Mouse (Mus musculus) 3134 (cell line): Measurements from ENCODE around the gene Ralb.

Experiments
- DNase-seq: peaks from one replicate; pipeline ENCODE4 v3.0.0-alpha.2; 2011; ENCODE audit warnings: low spot score; ENCODE audit not compliant: insufficient read length; ENCODE audit errors: extremely low read depth

Gene Ralb

DNA sequence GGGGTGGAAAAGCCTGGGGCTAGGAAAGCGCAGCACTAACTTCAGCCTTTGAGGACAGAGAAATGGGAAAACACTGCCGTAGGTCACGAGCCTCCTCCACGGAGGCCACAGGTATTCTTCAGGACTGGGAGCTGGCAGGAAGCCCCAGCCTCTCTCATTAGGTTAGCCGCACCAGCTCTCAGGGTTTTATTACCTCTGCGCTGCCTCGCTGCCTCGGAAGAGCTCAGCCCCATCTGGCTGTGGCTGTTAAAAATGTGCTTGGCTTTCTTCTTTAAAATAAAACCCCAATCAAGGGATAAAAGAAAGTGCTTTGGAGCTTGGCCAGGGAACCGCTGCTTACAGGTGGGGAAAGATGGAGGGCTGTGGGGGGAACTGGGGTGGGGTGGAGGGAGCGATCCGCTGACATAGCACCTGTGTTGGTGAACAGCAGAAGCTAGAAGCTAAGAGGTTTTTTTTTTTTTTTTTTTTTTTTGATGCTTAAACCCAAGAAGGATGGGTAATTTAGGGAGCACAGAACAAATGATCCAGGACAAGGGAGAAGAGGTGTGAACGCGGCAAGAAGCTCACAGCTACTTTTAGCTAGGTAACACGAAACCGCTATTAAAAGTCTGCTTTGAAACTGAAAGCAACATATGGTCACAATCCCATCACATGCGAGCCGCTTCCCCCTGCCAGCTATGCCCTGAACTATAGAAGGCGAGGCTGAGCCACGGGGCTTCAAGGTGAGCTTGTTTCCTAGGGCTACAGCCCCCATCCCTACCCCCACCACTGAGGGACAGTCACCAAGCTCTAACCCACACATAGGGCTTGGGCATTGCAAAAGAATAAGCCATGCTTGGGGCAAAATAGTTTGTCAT, 47.7 kb downstream of the Ralb start:
- no peak for DNase-seq

DNA sequence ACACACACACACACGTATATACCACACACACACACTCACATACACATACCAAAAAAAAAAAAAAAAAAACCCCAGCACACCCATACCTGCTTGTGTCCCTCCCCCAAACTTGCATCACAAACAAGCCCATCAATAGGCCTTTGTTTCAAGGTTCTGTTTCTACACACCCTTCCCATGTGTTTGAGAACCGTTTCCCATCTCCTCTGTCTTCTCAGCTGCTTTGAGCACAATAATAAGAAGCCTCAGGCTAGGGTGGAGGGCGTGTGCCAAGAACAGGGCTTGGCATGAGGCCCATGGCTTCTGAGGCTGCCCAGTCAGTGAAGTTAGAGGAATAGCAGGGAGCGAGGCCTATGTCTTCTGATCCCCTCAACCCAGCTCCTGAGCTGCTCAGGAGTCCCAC, 50.9 kb downstream of the Ralb start:
- peak; percentile 64 for DNase-seq

DNA sequence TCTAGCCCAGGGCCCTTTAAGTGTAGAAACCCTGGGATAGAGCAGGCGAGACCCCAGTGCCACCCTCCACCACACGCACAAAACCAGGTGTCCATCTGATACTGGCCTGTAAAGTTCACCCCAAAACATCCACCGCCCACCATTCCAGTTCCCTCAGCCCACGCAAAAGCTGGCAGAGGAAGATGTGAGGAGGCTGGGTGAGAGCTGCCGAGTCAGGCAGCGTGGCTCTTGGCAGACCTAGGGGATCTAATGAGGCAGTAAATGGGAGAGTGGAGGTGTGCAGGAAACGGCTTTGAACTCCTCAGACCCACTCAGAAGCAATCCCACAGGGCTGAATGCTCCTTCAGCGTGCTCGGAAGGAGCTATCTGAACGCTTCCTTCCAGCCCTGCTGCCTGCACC, 53.2 kb downstream of the Ralb start:
- DNase-seq = no peak

DNA sequence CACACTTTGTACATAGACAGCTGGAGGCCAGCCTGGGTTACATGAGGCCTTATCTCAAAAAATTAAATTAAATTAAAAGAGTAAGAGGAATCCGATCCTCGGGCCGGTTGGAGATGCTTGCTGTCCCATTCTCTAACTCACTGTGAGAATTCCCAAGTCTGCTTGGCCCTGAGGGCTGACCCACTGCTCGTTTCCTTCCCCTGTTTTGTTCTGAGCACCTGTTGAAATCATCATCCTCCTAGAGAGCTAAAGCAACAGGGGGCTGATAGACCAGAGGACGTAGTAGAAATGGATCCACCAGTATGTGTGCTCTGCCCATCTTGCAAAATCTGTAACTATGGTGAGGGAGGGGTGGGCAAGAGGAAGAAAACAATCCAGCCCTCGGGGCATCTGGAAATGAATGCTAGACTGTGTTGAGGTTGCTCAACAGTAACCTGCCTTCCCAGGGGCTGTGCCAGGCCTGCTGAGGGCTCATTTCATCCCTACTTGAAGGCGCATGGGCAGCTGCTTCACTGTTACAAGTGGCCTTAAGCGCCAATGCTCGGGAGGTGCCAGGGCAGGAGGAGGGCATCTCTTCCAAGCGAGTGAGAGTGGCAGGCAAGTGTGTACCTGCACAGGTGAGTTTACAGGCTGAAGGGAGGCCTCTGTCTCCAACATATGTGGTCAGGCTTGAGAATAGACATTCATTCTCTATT, 53.8 kb downstream of the Ralb start:
- DNase-seq = no peak

DNA sequence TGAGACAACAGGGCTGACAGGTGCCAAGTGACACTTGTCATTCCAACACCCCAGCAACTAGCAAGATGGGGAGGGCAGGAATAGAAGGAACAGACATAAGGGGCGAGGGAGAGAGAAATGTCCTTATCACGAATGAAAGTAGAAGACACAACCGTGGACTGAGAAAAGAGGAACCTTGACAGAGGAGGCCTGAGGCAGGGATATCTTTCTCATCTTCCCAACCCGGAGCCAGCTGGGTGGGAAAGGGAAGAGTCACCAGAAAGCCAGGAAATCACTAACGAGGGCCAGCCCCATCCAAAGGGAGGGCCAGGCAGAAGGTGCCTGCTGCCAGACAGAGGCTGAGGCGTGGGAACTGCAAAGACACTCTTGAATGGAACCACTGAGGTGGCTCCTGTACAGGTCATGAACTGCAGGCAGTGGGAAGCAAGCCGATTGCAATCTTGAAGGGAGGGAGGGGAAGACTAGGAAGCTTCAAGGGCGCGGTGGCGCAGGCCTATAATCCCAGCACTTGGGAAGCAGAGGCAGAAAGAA, 57.8 kb downstream of the Ralb start:
- no peak for DNase-seq

DNA sequence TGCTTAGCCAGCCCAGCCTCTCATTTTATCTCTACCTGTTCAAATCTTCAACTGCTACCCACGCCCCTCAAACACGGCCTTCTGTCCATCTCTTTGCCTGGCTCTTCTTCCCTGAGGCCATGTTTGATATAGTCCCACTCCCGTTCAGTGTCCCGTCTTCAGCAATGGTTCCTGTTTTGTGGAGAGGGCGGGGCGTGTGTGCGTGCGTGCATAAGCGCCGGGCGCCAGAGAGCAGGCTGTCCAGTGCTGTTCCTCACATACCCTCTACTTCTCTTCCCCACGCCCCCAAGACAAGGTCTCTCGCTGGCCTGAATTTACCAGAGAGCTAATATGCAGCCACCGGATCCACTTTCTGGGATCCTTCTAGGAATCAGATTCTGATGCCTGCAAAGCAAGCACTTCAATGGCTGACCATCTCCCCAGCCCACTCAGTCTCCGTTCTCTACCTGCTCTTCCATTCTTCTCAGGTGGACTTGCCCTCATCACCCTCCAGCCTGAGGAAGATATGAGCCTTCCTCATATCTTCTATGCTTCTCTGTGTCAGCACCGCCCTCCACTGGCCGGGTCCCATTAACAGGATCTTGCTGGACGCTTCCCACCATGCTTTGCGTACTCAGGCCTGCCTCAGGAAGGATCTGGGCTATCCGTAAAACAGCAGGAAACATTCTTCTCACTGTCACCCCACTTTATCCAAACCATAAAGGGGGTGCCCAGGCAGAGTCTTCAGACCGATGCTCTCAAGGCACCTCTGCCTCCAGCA, 60.8 kb downstream of the Ralb start:
- DNase-seq = no peak

DNA sequence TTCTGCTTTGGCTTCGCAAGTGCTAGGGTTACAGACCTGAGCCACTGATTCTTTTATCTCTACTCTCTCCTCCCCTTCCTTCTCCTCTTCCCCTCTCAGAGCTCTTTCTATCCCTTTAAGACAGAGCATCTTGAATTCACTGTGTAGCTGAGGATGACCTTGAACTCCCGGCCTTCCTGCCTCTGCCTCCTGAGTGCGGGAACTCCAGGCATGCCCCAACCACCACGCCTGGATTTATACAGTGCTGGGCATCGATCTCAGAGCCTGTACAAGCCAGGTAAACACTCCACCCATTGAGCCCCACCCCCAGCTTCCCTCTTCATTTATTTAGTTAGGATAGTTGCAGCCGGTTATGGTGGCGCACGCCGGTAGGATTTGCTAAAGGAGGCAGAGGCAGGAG, 61.7 kb downstream of the Ralb start:
- no peak for DNase-seq

DNA sequence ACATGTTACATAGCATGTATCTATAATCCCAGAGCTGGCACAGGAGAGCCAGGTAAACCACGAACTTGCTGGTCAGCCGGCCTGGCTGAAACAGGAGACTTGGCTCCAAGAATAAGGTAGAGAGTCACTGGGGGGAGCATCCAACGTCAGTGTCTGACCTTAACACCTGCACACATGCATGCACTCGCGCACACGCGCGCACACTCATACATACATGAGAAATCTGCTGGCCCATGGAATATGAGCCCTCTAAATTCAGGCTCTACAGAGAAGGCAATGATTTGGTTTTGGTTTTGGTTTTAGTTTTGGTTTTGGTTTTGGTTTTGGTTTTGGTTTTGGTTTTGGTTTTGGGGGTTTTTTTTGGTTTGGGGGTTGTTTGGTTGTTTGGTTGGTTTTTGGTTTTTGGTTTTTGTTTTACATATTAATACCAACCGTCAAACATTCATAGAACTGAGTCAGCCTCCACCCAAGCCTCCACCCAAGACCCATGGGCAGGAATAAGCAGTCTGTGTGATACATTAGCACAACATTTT, 66.4 kb downstream of the Ralb start:
- no peak for DNase-seq

DNA sequence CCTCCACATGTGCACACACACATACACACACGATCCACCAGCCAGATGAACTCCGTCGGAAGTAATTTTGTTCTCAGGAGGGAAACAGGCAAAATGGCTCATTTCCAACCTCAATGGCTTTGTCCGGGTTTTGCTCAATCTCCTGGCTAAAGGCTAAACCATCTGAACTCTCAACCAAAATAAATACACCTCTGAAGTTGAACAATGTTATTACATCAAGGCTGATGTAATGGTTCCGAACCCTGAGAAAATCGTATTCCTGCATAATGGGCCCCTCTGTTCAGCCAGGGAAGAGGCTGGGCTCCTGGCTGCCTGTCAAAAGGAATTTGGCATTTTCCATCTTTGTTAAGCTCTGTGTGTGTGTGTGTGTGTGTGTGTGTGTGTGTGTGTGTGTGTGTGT, 67.2 kb downstream of the Ralb start:
- DNase-seq = no peak

DNA sequence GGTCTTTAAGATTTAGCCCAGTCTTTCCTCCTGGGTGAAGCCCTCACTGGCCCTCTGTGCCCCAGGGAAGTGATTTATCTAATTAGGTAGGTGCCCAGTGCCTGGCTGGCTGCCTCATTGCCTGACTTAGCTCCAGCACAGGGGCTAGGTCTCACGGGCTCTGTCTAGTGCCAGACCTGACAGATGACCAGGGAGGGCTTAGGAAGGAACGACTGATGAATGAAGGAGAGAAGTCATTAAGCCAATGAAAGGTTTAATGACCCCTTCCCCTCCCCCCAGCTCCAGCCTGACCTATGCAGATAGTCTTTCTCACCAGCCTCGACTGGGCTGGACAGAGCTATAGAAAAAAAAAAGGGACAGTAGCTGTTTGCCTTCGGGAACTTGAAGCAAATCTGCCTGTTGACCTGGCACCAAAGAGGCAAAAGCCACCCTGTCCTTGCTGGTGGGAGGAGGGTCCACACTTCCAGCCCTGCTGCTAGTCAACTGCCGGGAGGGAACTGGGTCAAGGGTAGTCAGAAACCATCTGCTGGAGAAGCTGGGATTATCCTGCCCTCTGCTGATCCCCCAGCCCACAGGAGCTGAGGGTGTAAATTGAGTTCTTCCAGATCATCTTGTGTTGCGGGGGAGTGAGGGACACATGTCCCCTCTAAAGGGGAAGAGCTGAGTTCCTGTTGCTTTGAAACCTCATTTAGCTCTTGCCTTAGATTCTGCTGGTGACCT, 80.3 kb downstream of the Ralb start:
- DNase-seq = no peak

DNA sequence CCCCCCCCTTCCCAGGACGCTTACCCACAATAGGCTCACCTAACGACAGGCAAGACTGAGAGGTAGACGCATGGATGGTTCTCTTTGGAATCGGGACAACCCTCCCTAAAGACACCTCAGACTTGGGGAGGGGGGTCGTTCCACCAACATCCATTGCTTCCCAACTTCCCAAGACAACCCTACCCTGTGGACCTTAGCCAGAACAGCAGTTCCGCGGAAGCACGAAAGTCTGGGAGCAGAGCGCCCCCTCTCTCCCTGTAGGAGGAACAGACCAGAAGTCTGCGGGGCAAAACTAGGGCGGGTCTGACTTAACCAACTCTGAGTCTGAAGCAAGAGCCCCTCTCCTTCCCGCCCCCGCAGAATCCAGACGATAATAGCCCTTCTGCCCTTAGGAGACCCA, 81.1 kb downstream of the Ralb start:
- no peak for DNase-seq

DNA sequence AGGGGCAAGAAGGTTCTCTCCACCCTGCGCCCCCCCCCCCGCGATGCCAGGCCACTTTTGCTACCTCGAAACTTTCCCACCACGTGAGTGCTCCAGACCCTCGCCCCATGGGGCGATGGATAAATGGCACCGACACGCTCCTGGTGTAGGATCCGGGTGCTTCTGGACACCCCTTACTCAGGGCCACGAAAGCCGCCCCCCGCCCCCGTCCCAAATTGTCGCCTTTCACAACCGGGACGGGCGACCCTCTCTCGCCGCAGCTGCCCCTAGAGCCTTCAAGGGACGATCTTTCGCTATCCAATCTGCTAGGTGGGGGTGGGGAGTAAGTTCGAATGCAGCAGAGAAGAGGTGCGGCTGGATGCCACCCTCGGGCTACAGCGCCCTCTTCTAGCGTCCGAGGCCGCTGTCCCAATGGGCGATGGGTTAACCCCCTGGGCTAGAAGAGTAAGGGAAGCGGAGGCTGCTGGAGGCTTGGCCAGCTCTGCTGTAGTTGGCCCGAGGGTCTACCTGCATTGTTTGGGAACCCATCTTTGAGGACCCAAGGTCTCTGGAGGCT, 82.1 kb downstream of the Ralb start:
- DNase-seq = peak; percentile 54

DNA sequence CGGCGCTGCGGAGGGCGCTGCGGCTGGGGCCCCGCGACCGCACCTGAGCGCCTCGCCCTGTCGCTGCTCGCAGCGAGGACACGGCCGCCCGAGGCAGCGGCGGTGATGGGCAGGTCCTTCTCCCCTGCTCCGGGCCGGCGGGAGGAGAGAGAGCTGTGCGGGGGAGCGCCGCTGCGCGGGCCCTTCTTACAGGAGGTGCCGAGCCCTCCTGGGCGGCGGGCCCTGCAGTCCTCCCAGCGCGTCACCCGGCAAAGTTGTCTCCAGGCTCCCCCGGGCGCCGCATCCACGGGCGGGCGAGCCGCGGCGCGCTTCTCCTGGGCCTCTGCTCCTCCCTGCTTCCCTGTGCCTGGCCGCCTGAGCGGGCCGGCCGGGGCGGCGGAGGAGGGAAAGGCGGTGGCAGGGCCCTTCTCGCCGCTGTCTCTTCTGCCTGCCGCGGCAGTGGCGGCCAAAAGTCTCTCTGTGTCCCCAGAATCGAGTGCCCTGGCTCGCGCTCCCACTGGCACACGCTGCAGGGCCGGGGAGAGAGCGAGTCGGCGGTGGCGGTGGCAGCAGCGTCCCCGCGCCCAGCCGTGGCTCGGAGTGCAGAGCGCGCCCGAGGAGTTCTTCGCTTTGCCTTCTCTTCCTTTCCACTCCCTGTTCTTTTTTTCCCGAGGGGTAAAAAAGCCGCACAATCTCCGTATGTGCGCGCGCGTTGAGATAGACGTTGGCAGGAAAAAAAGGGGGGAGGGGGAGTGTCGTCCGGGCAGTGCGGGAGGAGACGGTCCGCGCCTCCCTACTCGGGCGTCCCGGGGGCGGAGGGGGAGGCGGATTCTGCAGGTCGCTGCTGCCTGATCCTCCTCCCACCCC, 82.8 kb downstream of the Ralb start, which contains the start of gene Inhbb:
TSS of gene Inhbb (minus strand) at position 673 of the 846 bp plus-strand sequence.
- peak; percentile 59 for DNase-seq

DNA sequence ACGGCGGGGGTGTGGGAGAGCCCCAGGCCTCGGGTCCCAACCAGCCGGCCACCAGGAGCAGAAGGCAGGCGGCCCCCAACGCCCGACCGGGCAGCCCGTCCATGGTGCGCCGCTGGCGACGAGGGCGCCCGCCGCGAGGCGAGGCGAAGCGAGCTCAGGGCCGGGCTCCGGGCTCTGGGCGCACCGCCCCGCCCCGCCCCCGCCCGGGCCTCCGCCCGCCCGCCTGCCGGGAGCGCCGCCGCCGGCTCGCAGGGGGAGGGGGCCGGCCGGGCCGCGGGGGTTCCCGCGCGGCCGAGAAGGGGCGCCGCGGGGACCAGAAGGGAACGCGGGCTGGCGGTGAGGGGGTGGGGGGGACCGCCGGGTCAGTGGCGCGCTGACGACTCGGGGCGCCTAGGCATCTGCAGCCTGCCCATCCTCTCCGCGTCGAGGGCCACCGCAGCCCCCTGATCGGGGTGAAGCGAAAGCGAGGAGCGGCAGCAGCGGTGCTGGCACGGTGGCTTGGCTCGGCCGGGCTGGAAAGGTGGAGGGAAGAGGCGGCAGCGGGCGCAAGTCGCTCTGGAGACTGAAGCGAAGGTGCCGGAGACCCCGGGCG, 83.5 kb downstream of the Ralb start:
- no peak for DNase-seq
